Mouse (Mus musculus) midbrain, postnatal 0 days (tissue): Measurements from ENCODE around the gene Plxdc2. TPM values are rescaled to one million over a fixed set of nuclear protein-coding genes. Genes with fewer than 3 reads are reported as not detected.

Source experiments
- ATAC-seq: fragments of 200-750 bp; cut with Nextera tagmentation; 2 replicates; pipeline ENCODE4 v1.8.0; 2017; ENCODE audit warnings: moderate number of reproducible peaks, mild to moderate bottlenecking, moderate TSS enrichment, moderate library complexity; ENCODE audit not compliant: low FRiP score
- DNase-seq: peaks from one replicate; pipeline ENCODE4 v3.0.0-alpha.2; 2015; ENCODE audit warnings: low spot score
- H3K27ac ChIP-seq: fragments of 300-500 bp; sonication (generic); 2 replicates; pipeline ENCODE4 v1.5.1; 2014; ENCODE audit warnings: low read depth, mild to moderate bottlenecking, low read length, mixed read lengths
- H3K27me3 ChIP-seq: fragments of 300-500 bp; sonication (generic); 2 replicates; pipeline ENCODE4 v1.6.1; 2014; ENCODE audit warnings: low read length, control low read depth, mixed read lengths; ENCODE audit not compliant: insufficient read depth
- H3K36me3 ChIP-seq: fragments of 300-500 bp; sonication (generic); 2 replicates; pipeline ENCODE4 v1.6.1; 2014; ENCODE audit warnings: low read length, control low read depth, mixed read lengths; ENCODE audit not compliant: insufficient read depth
- H3K4me1 ChIP-seq: fragments of 300-500 bp; sonication (generic); 2 replicates; pipeline ENCODE4 v1.6.1; 2014; ENCODE audit warnings: mild to moderate bottlenecking, control low read depth, antibody characterized with exemption, low read length, mixed read lengths; ENCODE audit not compliant: insufficient read depth
- H3K4me2 ChIP-seq: fragments of 300-500 bp; sonication (generic); 2 replicates; pipeline ENCODE4 v1.6.1; 2014; ENCODE audit warnings: low read depth, mild to moderate bottlenecking, low read length, mixed read lengths; ENCODE audit not compliant: poor library complexity, severe bottlenecking
- H3K4me3 ChIP-seq: fragments of 300-500 bp; sonication (generic); 2 replicates; pipeline ENCODE4 v1.5.1; 2014; ENCODE audit warnings: low read depth, mild to moderate bottlenecking, low read length, moderate library complexity
- H3K9ac ChIP-seq: fragments of 300-500 bp; sonication (generic); replicated peaks from 2 replicates; pipeline ENCODE4 v1.6.1; 2014; ENCODE audit warnings: mild to moderate bottlenecking, low read length, moderate library complexity, mixed read lengths; ENCODE audit not compliant: poor library complexity, severe bottlenecking
- H3K9me3 ChIP-seq: fragments of 300-500 bp; sonication (generic); 2 replicates; pipeline ENCODE4 v1.6.1; 2016; ENCODE audit warnings: low read length, control low read depth
- CTCF ChIP-seq: IDR thresholded peaks from 2 replicates; pipeline ENCODE4 v1.5.1; 2016; ENCODE audit warnings: antibody characterized with exemption, mild to moderate bottlenecking
- polyA plus RNA-seq: library from polyadenylated mRNA; unstranded; fragments of >200 nt; fragmentation: Nextera tagmentation; extraction: Ambion mirVana; gene quantifications from 2 replicates; pipeline ENCODE4 v1.2.1, GENCODE M21; 2015
- total RNA-seq: library from RNA; depleted of rRNA; stranded (reverse); fragments of >200 nt; gene quantifications from 2 replicates; pipeline ENCODE4 v1.2.3, GENCODE M21; 2014

Gene Plxdc2
- total and polyA plus RNA-seq, 2 experiments from 2014 or later, result 29.0 TPM

DNA sequence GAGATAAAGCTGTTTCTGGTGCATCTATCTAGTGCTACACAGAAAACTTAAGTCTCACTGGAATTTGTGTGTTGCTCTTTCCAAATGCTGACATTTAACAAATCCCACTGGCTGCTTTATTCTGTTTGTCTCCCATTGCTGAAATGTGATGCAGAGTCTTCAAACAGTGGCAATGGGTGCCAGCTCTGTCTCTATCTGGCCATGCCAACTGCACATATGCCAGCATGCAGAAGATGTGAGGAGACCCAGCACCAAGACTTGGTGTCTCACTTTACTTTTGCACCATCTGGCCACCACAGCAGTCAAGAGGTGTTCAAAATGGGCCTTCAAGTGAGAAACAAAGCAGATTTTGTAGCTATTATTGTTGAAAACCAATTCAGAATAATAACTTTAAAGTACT is 439.2 kb downstream of the Plxdc2 start:
- no peak overlapping the region for H3K4me3 ChIP-seq
- H3K27ac ChIP-seq, result no peak overlapping the region
- TF ChIP-seq CTCF, result no peak
- no peak overlapping the region for H3K4me2 ChIP-seq
- no peak for ATAC-seq
- H3K27me3 ChIP-seq, result no peaks in the 10 kb centered on the region
- no peak for DNase-seq
- no peaks in the 10 kb centered on the region for H3K36me3 ChIP-seq
- H3K9me3 ChIP-seq, result no peaks in the 10 kb centered on the region
- H3K4me1 ChIP-seq, result no peaks in the 10 kb centered on the region
- H3K9ac ChIP-seq, result no peak overlapping the region
